Mouse (Mus musculus): ENCODE data around the gene Slx1b.

The Slx1b gene

GRCm38 (mm10) chr7:126695631-126696207 lies at the start of gene Slx1b:
TSS of gene Slx1b (minus strand) at chr7:126695784.
- DNase-seq = peak; percentile 96

GRCm38 (mm10) chr7:126741964-126742482 lies 46.4 kb upstream of the Slx1b start:
- no peak for DNase-seq

GRCm38 (mm10) chr7:126741452-126741851 lies 45.9 kb upstream of the Slx1b start:
- DNase-seq = no peak

GRCm38 (mm10) chr7:126740977-126741376 lies 45.4 kb upstream of the Slx1b start:
- no peak for DNase-seq

GRCm38 (mm10) chr7:126740132-126740735 lies 44.6 kb upstream of the Slx1b start:
- no peak for DNase-seq

- peak; percentile 55 for DNase-seq
These were observed 44.0 kb upstream of the Slx1b start for GRCm38 (mm10) chr7:126739551-126739950.

- DNase-seq = no peak
These were observed 40.5 kb upstream of the Slx1b start for GRCm38 (mm10) chr7:126736122-126736521.

- peak; percentile 66 for DNase-seq
These were observed 34.7 kb upstream of the Slx1b start for GRCm38 (mm10) chr7:126730256-126730789.

- DNase-seq = peak; percentile 14
These were observed 30.1 kb upstream of the Slx1b start for GRCm38 (mm10) chr7:126725667-126726066.

DNA sequence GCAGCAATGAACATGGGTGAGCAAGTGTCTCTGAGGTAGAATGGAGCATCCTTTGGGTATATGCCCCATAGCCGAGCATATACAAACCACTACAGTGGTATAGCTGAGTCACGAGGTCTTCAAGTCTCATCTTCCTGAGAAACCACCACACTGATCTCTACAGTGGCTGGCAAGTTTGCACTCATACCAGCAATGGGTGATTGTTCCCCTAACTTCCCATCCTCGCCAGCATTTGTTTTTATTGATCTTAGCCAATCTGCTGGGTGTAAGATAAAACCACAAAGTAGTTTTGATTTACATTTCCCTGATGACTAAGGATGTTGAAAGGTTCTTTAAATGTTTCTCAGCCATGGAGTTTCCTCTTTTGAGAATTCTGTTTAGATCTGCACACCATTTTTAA lies 29.5 kb upstream of the Slx1b start:
- peak; percentile 12 for DNase-seq

- DNase-seq = no peak
These were observed 26.1 kb upstream of the Slx1b start for GRCm38 (mm10) chr7:126721635-126722034.

DNA sequence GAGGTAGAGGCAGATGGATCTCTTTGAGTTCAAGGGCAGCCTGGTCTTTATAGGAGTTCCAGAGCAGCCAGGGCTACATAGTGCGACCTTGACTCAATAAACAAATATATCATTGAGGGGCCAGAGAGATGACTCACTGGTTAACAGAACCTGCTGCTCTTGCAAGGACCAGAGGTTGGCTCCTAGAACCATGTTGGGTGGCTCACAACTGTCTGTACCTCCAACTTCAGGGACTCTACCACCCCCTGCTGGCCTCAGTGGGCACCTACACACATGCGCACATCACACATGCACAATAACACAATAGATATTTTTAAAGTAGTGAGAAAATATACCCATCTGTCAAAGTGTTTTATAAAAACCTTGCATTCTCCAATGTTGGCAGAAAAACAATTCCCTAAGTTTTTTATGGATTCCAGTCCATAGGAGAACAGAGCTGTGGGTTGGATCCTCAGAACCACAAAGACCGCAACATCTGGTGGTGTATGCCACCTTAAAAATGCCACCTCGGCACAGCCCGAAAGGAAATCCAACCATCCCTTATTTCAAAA lies 23.3 kb upstream of the Slx1b start:
- no peak for DNase-seq

GRCm38 (mm10) chr7:126717566-126717965 lies 22.0 kb upstream of the Slx1b start:
- DNase-seq = no peak

DNA sequence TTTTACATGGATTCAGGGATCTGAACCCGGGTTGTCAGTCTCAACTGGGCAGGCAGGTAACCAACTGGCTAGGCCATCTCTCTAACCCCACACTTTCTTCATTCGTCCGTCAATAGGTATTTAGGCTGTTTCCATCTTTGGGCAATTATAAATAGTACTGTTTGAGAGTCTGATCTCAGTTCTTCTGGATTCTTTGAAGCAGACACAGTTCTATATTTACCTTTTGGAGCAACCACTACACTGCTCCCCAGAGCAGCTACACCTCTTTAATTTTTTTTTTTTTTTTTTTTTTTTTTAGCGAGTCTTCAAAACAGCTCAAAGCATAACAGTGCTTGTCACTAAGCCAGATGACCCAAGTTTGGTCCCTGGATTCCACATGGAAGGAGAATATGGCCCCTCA lies 20.1 kb upstream of the Slx1b start:
- no peak for DNase-seq

- no peak for DNase-seq
These were observed 16.3 kb upstream of the Slx1b start for GRCm38 (mm10) chr7:126711910-126712309.

DNA sequence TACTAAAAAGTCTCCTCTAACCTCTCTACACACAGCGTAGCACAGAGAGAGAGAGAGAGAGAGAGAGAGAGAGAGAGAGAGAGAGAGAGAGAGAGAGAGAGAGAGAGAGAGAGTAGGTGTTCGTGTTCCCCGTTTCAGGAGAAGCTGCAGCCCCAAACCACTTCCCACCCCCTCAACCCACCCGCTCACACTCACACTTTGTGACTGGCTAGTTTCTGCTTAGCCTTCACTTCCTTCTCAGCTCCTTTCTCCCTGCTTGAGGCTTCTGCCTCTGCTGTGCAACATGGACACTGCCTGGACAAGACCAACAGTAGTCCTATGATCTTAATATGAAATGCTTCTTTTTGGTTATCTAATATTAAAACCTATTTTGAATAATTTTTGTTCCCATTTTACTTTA lies 14.7 kb upstream of the Slx1b start:
- no peak for DNase-seq

DNA sequence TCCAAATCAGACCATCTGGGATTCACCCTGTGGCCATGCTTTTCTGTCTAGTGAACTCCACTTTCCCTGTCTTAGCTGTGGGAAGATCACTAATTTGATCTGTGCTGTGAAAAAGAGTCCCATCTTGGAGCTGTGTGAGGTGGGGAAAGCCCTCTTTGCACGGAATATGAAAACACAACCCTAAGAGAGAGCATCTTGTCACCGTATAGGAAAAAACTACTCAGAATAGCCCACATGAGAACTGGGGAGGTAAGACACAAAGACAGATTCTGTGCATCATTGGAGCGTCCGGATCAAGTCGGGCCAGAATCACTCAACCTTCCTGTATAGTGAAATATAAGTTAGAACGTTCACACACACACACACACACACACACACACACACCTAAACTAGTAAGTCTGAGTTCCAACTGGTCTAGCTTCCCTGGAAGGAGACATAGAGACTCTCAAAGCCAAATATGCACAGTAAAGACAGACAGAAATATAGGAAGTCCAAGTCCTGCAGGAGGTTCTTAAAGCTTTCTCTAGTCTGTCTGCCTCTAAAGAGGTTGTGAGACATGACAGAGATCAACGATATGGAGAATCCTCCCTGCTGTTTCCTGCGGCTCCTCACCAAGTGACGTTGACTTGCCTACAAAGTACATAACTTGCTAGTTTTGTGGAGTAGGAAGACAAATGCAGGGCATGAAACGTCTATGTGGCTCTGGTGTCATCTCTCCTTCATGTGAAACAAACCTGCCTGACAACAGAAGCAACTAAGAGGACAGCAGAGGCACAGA lies 12.8 kb upstream of the Slx1b start:
- DNase-seq = no peak

DNA sequence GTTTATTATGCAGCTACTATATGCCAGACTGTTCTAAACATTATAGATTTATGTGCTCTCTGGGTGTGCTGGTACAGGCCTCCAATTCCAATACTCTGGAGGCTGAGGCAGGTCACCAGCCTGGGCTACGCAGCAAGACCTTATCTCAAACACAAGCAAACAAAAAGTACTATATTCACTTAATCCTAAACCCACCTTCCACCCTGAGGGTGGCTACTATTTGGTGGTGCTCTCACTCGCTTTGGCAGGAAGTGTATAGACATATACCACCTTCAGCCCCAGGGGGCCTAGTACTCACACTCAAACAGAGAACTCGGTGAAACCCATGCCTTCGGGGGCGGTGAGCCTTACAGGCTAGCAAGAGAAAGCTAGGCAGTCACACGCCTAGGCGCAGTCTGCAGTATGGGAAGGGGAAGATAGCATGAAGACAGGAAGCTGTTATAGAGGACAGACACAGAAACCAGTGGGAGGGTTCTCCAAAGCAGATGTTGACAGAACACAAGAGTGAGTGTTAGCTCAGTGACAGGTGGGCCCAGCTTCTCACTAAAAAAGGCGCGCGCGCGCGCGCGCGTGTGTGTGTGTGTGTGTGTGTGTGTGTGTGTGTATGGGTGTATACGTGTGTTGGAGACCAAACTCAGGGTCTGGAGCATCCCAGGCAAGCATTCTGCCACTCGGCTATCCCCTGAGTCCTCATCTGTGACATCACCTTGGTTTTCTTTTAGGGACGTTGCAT lies 12.0 kb upstream of the Slx1b start, which contains the start of gene Coro1a:
TSS of gene Coro1a (minus strand) at position 346 of the 733 bp plus-strand sequence.
- DNase-seq = peak; percentile 53

DNA sequence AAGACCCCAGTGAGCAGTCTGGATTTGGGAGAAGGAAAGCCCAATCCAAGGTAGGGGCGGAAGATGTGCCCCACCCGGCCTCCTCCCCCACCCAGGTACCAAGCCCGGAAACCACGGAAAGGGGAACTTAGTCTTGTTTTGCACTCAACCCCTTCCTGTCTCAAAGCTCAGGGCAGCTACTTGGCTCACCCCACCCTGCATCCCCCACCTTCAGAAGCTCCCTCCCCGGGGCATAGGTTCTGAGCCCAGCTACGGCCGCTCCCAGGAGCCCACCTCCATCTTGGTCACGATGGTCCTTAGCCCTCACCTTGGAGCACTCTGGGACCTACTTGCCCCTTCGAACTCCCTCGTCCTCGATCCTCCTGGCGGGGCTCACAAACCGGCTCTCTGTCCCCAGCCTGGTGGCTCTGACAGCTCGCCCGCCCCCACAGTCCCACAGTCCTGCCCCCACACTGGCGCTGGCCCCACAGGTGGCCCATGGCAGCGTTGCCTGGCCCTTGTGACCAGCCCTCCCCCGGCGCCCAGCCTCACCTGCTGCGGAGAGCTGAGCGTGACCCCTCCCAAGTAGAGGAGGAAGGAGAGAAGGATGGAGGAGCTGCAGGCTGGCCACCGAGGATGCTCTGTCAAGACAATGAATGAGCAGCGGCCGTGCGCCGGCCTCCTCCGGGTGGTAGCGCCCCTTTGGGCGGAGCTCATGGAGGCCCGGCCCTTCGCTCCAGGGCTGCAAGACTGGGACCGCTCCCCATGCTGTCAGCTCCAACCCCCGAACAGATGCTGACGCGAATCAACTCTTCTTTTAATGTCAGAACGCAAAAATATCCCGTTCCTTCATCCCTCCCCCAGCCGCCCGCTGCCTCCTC lies 8.8 kb upstream of the Slx1b start:
- DNase-seq = peak; percentile 88

DNA sequence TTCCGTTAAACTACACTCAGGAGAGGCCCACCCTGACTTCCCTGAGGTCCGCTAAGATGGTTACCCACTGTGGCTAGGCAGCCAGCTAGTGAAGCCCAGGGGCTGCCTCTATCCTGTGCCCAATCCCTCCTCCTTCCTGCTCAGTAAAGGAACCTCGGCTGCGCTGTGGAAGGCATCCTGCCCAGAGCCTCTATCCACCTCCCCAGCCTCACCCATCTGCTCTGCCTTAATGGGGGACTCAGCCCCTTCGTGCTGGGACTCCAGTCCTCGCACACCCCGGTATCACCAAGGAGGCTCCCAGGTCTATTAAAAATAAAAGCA lies 8.1 kb upstream of the Slx1b start:
- DNase-seq = no peak

DNA sequence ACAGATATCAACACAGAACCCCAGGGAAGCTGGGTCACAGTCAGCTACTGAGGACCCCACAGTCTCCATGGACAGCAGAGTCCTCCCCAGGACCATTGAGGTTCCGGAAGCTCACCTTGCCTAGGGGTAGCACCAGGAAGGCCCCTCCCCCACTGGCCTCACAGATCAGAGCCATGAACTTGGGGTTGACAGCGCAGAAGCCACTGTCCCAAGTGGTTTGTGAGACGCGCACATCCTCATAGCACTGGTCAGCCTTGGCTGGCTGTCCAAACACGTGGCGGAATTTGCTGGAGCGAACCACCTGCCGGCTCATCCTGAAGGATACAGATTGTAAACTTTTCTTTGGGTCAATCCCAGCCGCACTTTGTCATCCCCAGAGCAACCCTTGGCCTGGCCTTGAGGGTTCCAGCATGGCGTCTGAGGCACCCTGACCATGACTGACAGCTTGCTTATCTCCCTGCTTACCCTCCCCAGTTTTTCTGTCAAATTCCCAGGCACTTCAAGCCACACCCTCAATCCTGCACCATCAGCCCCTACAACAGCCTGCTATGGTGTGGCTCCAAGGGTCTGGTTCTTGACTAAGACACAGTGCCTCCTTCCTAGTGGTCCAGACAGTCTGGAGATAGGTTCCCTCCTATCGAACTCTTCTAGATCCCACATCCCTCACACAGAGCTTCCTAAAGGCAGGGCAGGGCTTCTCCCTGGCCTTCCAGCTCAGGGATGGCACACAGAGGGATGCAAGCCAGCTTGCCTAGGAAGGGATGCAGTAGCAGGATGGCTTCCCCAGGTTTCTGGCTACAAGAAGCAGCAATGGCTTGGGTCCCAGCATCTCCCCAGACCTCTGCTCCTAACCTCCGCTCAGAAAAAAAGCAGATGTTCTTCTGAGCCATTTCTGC lies 7.5 kb upstream of the Slx1b start:
- DNase-seq = no peak
